Mouse (Mus musculus): ENCODE data around the gene Cpsf4l.
"Not testable (repeated sequence)": the region's sequence is repeated elsewhere in the genome, so short reads cannot be mapped to it uniquely, and the experiment has no call there.

Gene Cpsf4l

GRCm38 (mm10) chr11:113666648-113667047 lies 43.2 kb downstream of the Cpsf4l start:
- no peak for DNase-seq (ENCODE audit: low spot score)

GRCm38 (mm10) chr11:113666205-113666604 lies 43.6 kb downstream of the Cpsf4l start:
- DNase-seq (ENCODE audit: low spot score): no peak

GRCm38 (mm10) chr11:113664279-113664678 lies 45.5 kb downstream of the Cpsf4l start:
- no peak for DNase-seq (ENCODE audit: low spot score)

GRCm38 (mm10) chr11:113661835-113662351 lies 47.9 kb downstream of the Cpsf4l start:
- no peak for DNase-seq (ENCODE audit: low spot score)

- DNase-seq (ENCODE audit: low spot score): no peak
These were observed 48.9 kb downstream of the Cpsf4l start for GRCm38 (mm10) chr11:113660940-113661339.

- not testable (repeated sequence) for DNase-seq (ENCODE audit: low spot score)
These were observed 49.6 kb downstream of the Cpsf4l start for GRCm38 (mm10) chr11:113660213-113660612.

- no peak for DNase-seq (ENCODE audit: low spot score)
These were observed 51.1 kb downstream of the Cpsf4l start for GRCm38 (mm10) chr11:113658763-113659162.

GRCm38 (mm10) chr11:113658319-113658718 lies 51.5 kb downstream of the Cpsf4l start:
- DNase-seq (ENCODE audit: low spot score): no peak

GRCm38 (mm10) chr11:113657221-113657620 lies 52.6 kb downstream of the Cpsf4l start:
- no peak for DNase-seq (ENCODE audit: low spot score)

- DNase-seq (ENCODE audit: low spot score): peak; percentile 13
These were observed 53.3 kb downstream of the Cpsf4l start for GRCm38 (mm10) chr11:113656511-113656932.

- DNase-seq (ENCODE audit: low spot score): no peak
These were observed 55.1 kb downstream of the Cpsf4l start for GRCm38 (mm10) chr11:113654561-113655270.

- no peak for DNase-seq (ENCODE audit: low spot score)
These were observed 55.7 kb downstream of the Cpsf4l start for GRCm38 (mm10) chr11:113654105-113654504.

GRCm38 (mm10) chr11:113652516-113652915 lies 57.3 kb downstream of the Cpsf4l start:
- no peak for DNase-seq (ENCODE audit: low spot score)

GRCm38 (mm10) chr11:113651907-113652273 lies 57.9 kb downstream of the Cpsf4l start:
- DNase-seq (ENCODE audit: low spot score): no peak

- no peak for DNase-seq (ENCODE audit: low spot score)
These were observed 58.5 kb downstream of the Cpsf4l start for GRCm38 (mm10) chr11:113651206-113651906.

- DNase-seq (ENCODE audit: low spot score): peak; percentile 28
These were observed 60.2 kb downstream of the Cpsf4l start, which contains the start of gene Slc39a11 for GRCm38 (mm10) chr11:113649353-113650210. Slc39a11 (minus strand) TSS chr11:113650079.

GRCm38 (mm10) chr11:113648690-113649352 lies 61.0 kb downstream of the Cpsf4l start, which contains the start of gene Cog1:
Cog1 (plus strand) TSS chr11:113649169.
- no peak for DNase-seq (ENCODE audit: low spot score)

Measured in ovary, adult 18-20 months (tissue).